Mouse (Mus musculus) midbrain, postnatal 0 days (tissue): ENCODE results near the gene BC049730. TPM values are rescaled to one million over a fixed set of nuclear protein-coding genes. Genes with fewer than 3 reads are reported as not detected.
"Not testable (repeated sequence)": the region's sequence is repeated elsewhere in the genome, so short reads cannot be mapped to it uniquely, and the experiment has no call there.

Experiments
- ATAC-seq: fragments of 200-750 bp; cut with Nextera tagmentation; 2 replicates; pipeline ENCODE4 v1.8.0; 2017; ENCODE audit warnings: moderate number of reproducible peaks, mild to moderate bottlenecking, moderate TSS enrichment, moderate library complexity; ENCODE audit not compliant: low FRiP score
- DNase-seq: peaks from one replicate; pipeline ENCODE4 v3.0.0-alpha.2; 2015; ENCODE audit warnings: low spot score
- H3K27ac ChIP-seq: fragments of 300-500 bp; sonication (generic); 2 replicates; pipeline ENCODE4 v1.5.1; 2014; ENCODE audit warnings: low read depth, mild to moderate bottlenecking, low read length, mixed read lengths
- H3K27me3 ChIP-seq: fragments of 300-500 bp; sonication (generic); 2 replicates; pipeline ENCODE4 v1.6.1; 2014; ENCODE audit warnings: low read length, control low read depth, mixed read lengths; ENCODE audit not compliant: insufficient read depth
- H3K36me3 ChIP-seq: fragments of 300-500 bp; sonication (generic); 2 replicates; pipeline ENCODE4 v1.6.1; 2014; ENCODE audit warnings: low read length, control low read depth, mixed read lengths; ENCODE audit not compliant: insufficient read depth
- H3K4me1 ChIP-seq: fragments of 300-500 bp; sonication (generic); 2 replicates; pipeline ENCODE4 v1.6.1; 2014; ENCODE audit warnings: mild to moderate bottlenecking, control low read depth, antibody characterized with exemption, low read length, mixed read lengths; ENCODE audit not compliant: insufficient read depth
- H3K4me2 ChIP-seq: fragments of 300-500 bp; sonication (generic); 2 replicates; pipeline ENCODE4 v1.6.1; 2014; ENCODE audit warnings: low read depth, mild to moderate bottlenecking, low read length, mixed read lengths; ENCODE audit not compliant: poor library complexity, severe bottlenecking
- H3K4me3 ChIP-seq: fragments of 300-500 bp; sonication (generic); 2 replicates; pipeline ENCODE4 v1.5.1; 2014; ENCODE audit warnings: low read depth, mild to moderate bottlenecking, low read length, moderate library complexity
- H3K9ac ChIP-seq: fragments of 300-500 bp; sonication (generic); replicated peaks from 2 replicates; pipeline ENCODE4 v1.6.1; 2014; ENCODE audit warnings: mild to moderate bottlenecking, low read length, moderate library complexity, mixed read lengths; ENCODE audit not compliant: poor library complexity, severe bottlenecking
- H3K9me3 ChIP-seq: fragments of 300-500 bp; sonication (generic); 2 replicates; pipeline ENCODE4 v1.6.1; 2016; ENCODE audit warnings: low read length, control low read depth
- CTCF ChIP-seq: IDR thresholded peaks from 2 replicates; pipeline ENCODE4 v1.5.1; 2016; ENCODE audit warnings: antibody characterized with exemption, mild to moderate bottlenecking
- WGBS: fragments of 180-500 bp; shearing (Covaris S2); extraction: QIAGEN DNeasy Blood & Tissue Kit; methylation state at CpG from one replicate; pipeline ENCODE4 v1.1.7; 2014; 5-methylcytosine and 5-hydroxymethylcytosine counted together
- polyA plus RNA-seq: library from polyadenylated mRNA; unstranded; fragments of >200 nt; fragmentation: Nextera tagmentation; extraction: Ambion mirVana; gene quantifications from 2 replicates; pipeline ENCODE4 v1.2.1, GENCODE M21; 2015
- total RNA-seq: library from RNA; depleted of rRNA; stranded (reverse); fragments of >200 nt; gene quantifications from 2 replicates; pipeline ENCODE4 v1.2.3, GENCODE M21; 2014

BC049730 gene
- total and polyA plus RNA-seq, 2 experiments from 2014 or later: not detected

GRCm38 (mm10) chr7:24715039-24715438, 6.0 kb downstream of the BC049730 start:
- no peaks in the 10 kb centered on the region for H3K4me1 ChIP-seq
- no peaks in the 10 kb centered on the region for H3K36me3 ChIP-seq
- DNase-seq (no peak), ATAC-seq (no peak)
- no peaks in the 10 kb centered on the region for H3K9me3 ChIP-seq
- H3K27ac ChIP-seq: no peak overlapping the region
- H3K9ac ChIP-seq: no peak overlapping the region
- H3K27me3 ChIP-seq: no peaks in the 10 kb centered on the region
- H3K4me3 ChIP-seq: no peak overlapping the region
- no peak overlapping the region for H3K4me2 ChIP-seq
- no peak for TF ChIP-seq CTCF
- WGBS: 80% methylated on average over 6 of the region's 6 CpGs

GRCm38 (mm10) chr7:24726808-24727207, 17.8 kb downstream of the BC049730 start, which contains the start of gene Gm4763:
Gene Gm4763 (minus strand): TSS chr7:24726908.
- DNase-seq, H3K4me3 ChIP-seq, H3K27me3 ChIP-seq, H3K4me2 ChIP-seq, H3K4me1 ChIP-seq, H3K9ac ChIP-seq, H3K36me3 ChIP-seq, H3K27ac ChIP-seq, H3K9me3 ChIP-seq, ATAC-seq: not testable (repeated sequence)
- 93% methylated on average over 11 of the region's 11 CpGs for WGBS

- peak overlapping the region; percentile 46 for H3K4me2 ChIP-seq
- ATAC-seq: peak; percentile 80
- no peaks in the 10 kb centered on the region for H3K27me3 ChIP-seq
- TF ChIP-seq CTCF: no peak
- no peaks in the 10 kb centered on the region for H3K4me1 ChIP-seq
- no peak overlapping the region for H3K27ac ChIP-seq
- peak overlapping the region; percentile 20 for H3K4me3 ChIP-seq
- peak; percentile 36 for DNase-seq
- WGBS: 15% methylated on average over 17 of the region's 17 CpGs
- no peak overlapping the region for H3K9ac ChIP-seq
- H3K9me3 ChIP-seq: no peaks in the 10 kb centered on the region
- H3K36me3 ChIP-seq: no peaks in the 10 kb centered on the region
Measured at GRCm38 (mm10) chr7:24735970-24736670, 27.1 kb downstream of the BC049730 start.

GRCm38 (mm10) chr7:24750695-24751094, 41.7 kb downstream of the BC049730 start:
- 38% methylated on average over 4 of the region's 4 CpGs for WGBS
- H3K27me3 ChIP-seq: no peaks in the 10 kb centered on the region
- H3K36me3 ChIP-seq: no peaks in the 10 kb centered on the region
- H3K9ac ChIP-seq: no peak overlapping the region
- H3K9me3 ChIP-seq: no peaks in the 10 kb centered on the region
- no peaks in the 10 kb centered on the region for H3K4me1 ChIP-seq
- no peak overlapping the region for H3K4me3 ChIP-seq
- H3K4me2 ChIP-seq: no peak overlapping the region
- TF ChIP-seq CTCF: no peak
- DNase-seq (no peak), ATAC-seq (no peak)
- H3K27ac ChIP-seq: no peak overlapping the region

- no peak for TF ChIP-seq CTCF
- DNase-seq: no peak
- ATAC-seq: no peak
- Histone ChIP-seq H3K27me3 (no peaks in the 10 kb centered on the region), H3K4me1 (no peaks in the 10 kb centered on the region), H3K4me3 (no peak overlapping the region), H3K27ac (no peak overlapping the region), H3K4me2 (no peak overlapping the region), H3K9me3 (no peaks in the 10 kb centered on the region), H3K36me3 (no peaks in the 10 kb centered on the region), H3K9ac (no peak overlapping the region)
- WGBS: 89% methylated on average over 2 of the region's 2 CpGs
Measured at GRCm38 (mm10) chr7:24751610-24752009, 42.6 kb downstream of the BC049730 start.

GRCm38 (mm10) chr7:24753476-24753875, 44.4 kb downstream of the BC049730 start:
- Histone ChIP-seq H3K27me3 (no peaks in the 10 kb centered on the region), H3K27ac (no peak overlapping the region), H3K9ac (no peak overlapping the region), H3K9me3 (no peaks in the 10 kb centered on the region), H3K4me1 (no peaks in the 10 kb centered on the region), H3K36me3 (no peaks in the 10 kb centered on the region), H3K4me3 (no peak overlapping the region), H3K4me2 (no peak overlapping the region)
- ATAC-seq (no peak), DNase-seq (no peak)
- TF ChIP-seq CTCF: no peak
- WGBS: 85% methylated on average over 5 of the region's 5 CpGs
